Mouse (Mus musculus) thymus, adult 2 months (tissue): ENCODE data around the gene Gm9048.
"Not testable (repeated sequence)": the region's sequence is repeated elsewhere in the genome, so short reads cannot be mapped to it uniquely, and the experiment has no call there.

Experiments
- CTCF ChIP-seq: fragments of 200-500 bp; IDR thresholded peaks from 2 replicates; pipeline ENCODE4 v1.5.1; 2012; ENCODE audit warnings: mild to moderate bottlenecking, control low read depth, low read length, moderate library complexity, borderline replicate concordance; ENCODE audit not compliant: control insufficient read depth, poor library complexity, insufficient read depth; ENCODE audit errors: extremely low read depth
- POLR2A ChIP-seq: fragments of 200-500 bp; IDR thresholded peaks from 2 replicates; pipeline ENCODE4 v1.6.1; 2012; ENCODE audit warnings: mild to moderate bottlenecking, low read length, control low read depth, moderate library complexity; ENCODE audit not compliant: control insufficient read depth, poor library complexity, insufficient read depth; ENCODE audit errors: extremely low read depth

GRCm38 (mm10) chr10:118302133-118302532 is 46.3 kb downstream of the Gm9048 start:
- not testable (repeated sequence) for TF ChIP-seq POLR2A, CTCF
